Mouse (Mus musculus) neural tube, embryonic 14.5 days (tissue): ENCODE results near the gene Skap1. TPM values are rescaled to one million over a fixed set of nuclear protein-coding genes. Genes with fewer than 3 reads are reported as not detected.

Experiments used
- ATAC-seq: fragments of 200-750 bp; cut with Nextera tagmentation; 2 replicates; pipeline ENCODE4 v1.8.0; 2017; ENCODE audit warnings: low read depth, mild to moderate bottlenecking, moderate TSS enrichment, moderate library complexity
- H3K27ac ChIP-seq: fragments of 300-500 bp; sonication (generic); 2 replicates; pipeline ENCODE4 v1.5.1; 2014; ENCODE audit warnings: low read depth, mild to moderate bottlenecking, control low read depth, low read length, moderate library complexity, mixed read lengths
- H3K27me3 ChIP-seq: fragments of 300-500 bp; sonication (generic); 2 replicates; pipeline ENCODE4 v1.6.1; 2014; ENCODE audit warnings: low read length; ENCODE audit not compliant: control insufficient read depth, insufficient read depth
- H3K36me3 ChIP-seq: fragments of 300-500 bp; sonication (generic); 2 replicates; pipeline ENCODE4 v1.6.1; 2014; ENCODE audit warnings: low read length, mixed read lengths; ENCODE audit not compliant: control insufficient read depth, insufficient read depth
- H3K4me1 ChIP-seq: fragments of 300-500 bp; sonication (generic); 2 replicates; pipeline ENCODE4 v1.6.1; 2014; ENCODE audit warnings: low read length; ENCODE audit not compliant: control insufficient read depth, insufficient read depth
- H3K4me2 ChIP-seq: fragments of 300-500 bp; sonication (generic); 2 replicates; pipeline ENCODE4 v1.6.1; 2014; ENCODE audit warnings: mild to moderate bottlenecking, low read depth, low read length, control low read depth
- H3K4me3 ChIP-seq: fragments of 300-500 bp; sonication (generic); 2 replicates; pipeline ENCODE4 v1.5.1; 2014; ENCODE audit warnings: low read depth, low read length, control low read depth, mixed read lengths
- H3K9ac ChIP-seq: fragments of 300-500 bp; sonication (generic); replicated peaks from 2 replicates; pipeline ENCODE4 v1.6.1; 2014; ENCODE audit warnings: low read depth, mild to moderate bottlenecking, control low read depth, low read length, mixed read lengths
- H3K9me3 ChIP-seq: fragments of 300-500 bp; sonication (generic); 2 replicates; pipeline ENCODE4 v1.6.1; 2016; ENCODE audit warnings: low read length; ENCODE audit not compliant: control insufficient read depth
- WGBS: fragments of 180-500 bp; shearing (Covaris S2); extraction: QIAGEN DNeasy Blood & Tissue Kit; methylation state at CpG from one replicate; pipeline ENCODE4 v1.1.7; 2014; 5-methylcytosine and 5-hydroxymethylcytosine counted together
- polyA plus RNA-seq: library from polyadenylated mRNA; unstranded; fragments of >200 nt; fragmentation: Nextera tagmentation; extraction: Ambion mirVana; gene quantifications from 2 replicates; pipeline ENCODE4 v1.2.1, GENCODE M21; 2014

Gene Skap1
- polyA plus RNA-seq, 1 experiment from 2014 or later: 10.8 TPM

- H3K27me3 ChIP-seq: no peaks in the 10 kb centered on the region
- no peaks in the 10 kb centered on the region for H3K36me3 ChIP-seq
- peak; percentile 55; the same call in 1 of the 2 replicates for ATAC-seq
- 36% methylated on average over 4 of the region's 4 CpGs for WGBS
- no peaks in the 10 kb centered on the region for H3K9me3 ChIP-seq
- peaks cover 25% of the 10 kb centered on the region for H3K4me1 ChIP-seq
- no peak overlapping the region; the same call in 1 of the 2 replicates for H3K4me2 ChIP-seq
- peak overlapping the region; percentile 75 for H3K27ac ChIP-seq
- H3K4me3 ChIP-seq: no peak overlapping the region
- H3K9ac ChIP-seq: no peak overlapping the region
Observed at GRCm38 (mm10) chr11:96461766-96462165, 2.6 kb upstream of the Skap1 start.

GRCm38 (mm10) chr11:96462191-96462752 lies 2.1 kb upstream of the Skap1 start:
- Histone ChIP-seq H3K4me2 (peak overlapping the region; percentile 11; the same call in 1 of the 2 replicates), H3K9me3 (no peaks in the 10 kb centered on the region), H3K4me3 (no peak overlapping the region), H3K4me1 (peaks cover 25% of the 10 kb centered on the region), H3K27me3 (no peaks in the 10 kb centered on the region), H3K36me3 (no peaks in the 10 kb centered on the region), H3K27ac (peak overlapping the region; percentile 75), H3K9ac (no peak overlapping the region)
- ATAC-seq: peak; percentile 69
- 6% methylated on average over 9 of the region's 9 CpGs for WGBS

GRCm38 (mm10) chr11:96464716-96465060 lies 295 bp downstream of the Skap1 start:
- 25% methylated on average over 5 of the region's 5 CpGs for WGBS
- H3K27ac ChIP-seq: no peak overlapping the region
- peak overlapping the region; percentile 59; the same call in 1 of the 2 replicates for H3K9ac ChIP-seq
- peak overlapping the region; percentile 76 for H3K4me2 ChIP-seq
- no peaks in the 10 kb centered on the region for H3K9me3 ChIP-seq
- no peaks in the 10 kb centered on the region for H3K36me3 ChIP-seq
- H3K27me3 ChIP-seq: no peaks in the 10 kb centered on the region
- peak overlapping the region; percentile 33 for H3K4me3 ChIP-seq
- H3K4me1 ChIP-seq: peaks cover 25% of the 10 kb centered on the region
- ATAC-seq: no peak

- no peak overlapping the region for H3K27ac ChIP-seq
- H3K4me2 ChIP-seq: no peak overlapping the region
- no peaks in the 10 kb centered on the region for H3K36me3 ChIP-seq
- no peak for ATAC-seq
- H3K4me1 ChIP-seq: peaks cover 25% of the 10 kb centered on the region
- no peak overlapping the region for H3K4me3 ChIP-seq
- 72% methylated on average over 10 of the region's 10 CpGs for WGBS
- no peaks in the 10 kb centered on the region for H3K9me3 ChIP-seq
- no peaks in the 10 kb centered on the region for H3K27me3 ChIP-seq
- H3K9ac ChIP-seq: no peak overlapping the region
Observed at GRCm38 (mm10) chr11:96465426-96466056, 1.1 kb downstream of the Skap1 start.

- Histone ChIP-seq H3K4me1 (peaks cover 23% of the 10 kb centered on the region), H3K27ac (no peak overlapping the region), H3K36me3 (no peaks in the 10 kb centered on the region), H3K4me3 (no peak overlapping the region), H3K4me2 (no peak overlapping the region), H3K9ac (no peak overlapping the region), H3K27me3 (no peaks in the 10 kb centered on the region), H3K9me3 (no peaks in the 10 kb centered on the region)
- WGBS: 48% methylated on average over 7 of the region's 7 CpGs
- ATAC-seq: no peak
Observed at GRCm38 (mm10) chr11:96466382-96466781, 2.0 kb downstream of the Skap1 start.

- Histone ChIP-seq H3K4me3 (no peak overlapping the region), H3K9me3 (no peaks in the 10 kb centered on the region), H3K9ac (no peak overlapping the region), H3K27me3 (no peaks in the 10 kb centered on the region), H3K36me3 (no peaks in the 10 kb centered on the region), H3K4me2 (no peak overlapping the region), H3K27ac (no peak overlapping the region), H3K4me1 (peaks cover 17% of the 10 kb centered on the region)
- no peak; the same call in 1 of the 2 replicates for ATAC-seq
- 46% methylated on average over 7 of the region's 7 CpGs for WGBS
Observed at GRCm38 (mm10) chr11:96466987-96467386, 2.6 kb downstream of the Skap1 start.

- ATAC-seq: no peak
- H3K4me2 ChIP-seq: no peak overlapping the region
- no peaks in the 10 kb centered on the region for H3K9me3 ChIP-seq
- no peak overlapping the region for H3K27ac ChIP-seq
- H3K4me3 ChIP-seq: no peak overlapping the region
- H3K4me1 ChIP-seq: peaks cover 8% of the 10 kb centered on the region
- H3K27me3 ChIP-seq: no peaks in the 10 kb centered on the region
- H3K36me3 ChIP-seq: no peaks in the 10 kb centered on the region
- WGBS: 68% methylated on average over 9 of the region's 9 CpGs
- no peak overlapping the region for H3K9ac ChIP-seq
Observed at GRCm38 (mm10) chr11:96468048-96468745, 3.8 kb downstream of the Skap1 start.

- 84% methylated on average over 3 of the region's 3 CpGs for WGBS
- Histone ChIP-seq H3K9ac (no peak overlapping the region), H3K9me3 (no peaks in the 10 kb centered on the region), H3K36me3 (no peaks in the 10 kb centered on the region), H3K4me2 (no peak overlapping the region), H3K4me1 (no peaks in the 10 kb centered on the region), H3K27ac (no peak overlapping the region), H3K27me3 (no peaks in the 10 kb centered on the region), H3K4me3 (no peak overlapping the region)
- ATAC-seq: no peak
Observed at GRCm38 (mm10) chr11:96482711-96483110, 18.3 kb downstream of the Skap1 start.

GRCm38 (mm10) chr11:96483179-96483578 lies 18.8 kb downstream of the Skap1 start:
- Histone ChIP-seq H3K4me1 (no peaks in the 10 kb centered on the region), H3K9ac (no peak overlapping the region), H3K4me3 (no peak overlapping the region), H3K4me2 (no peak overlapping the region), H3K27me3 (no peaks in the 10 kb centered on the region), H3K9me3 (no peaks in the 10 kb centered on the region), H3K36me3 (no peaks in the 10 kb centered on the region), H3K27ac (no peak overlapping the region)
- ATAC-seq: no peak
